Mouse (Mus musculus) limb, embryonic 14.5 days (tissue): ENCODE results near the gene Cspg4. TPM values are rescaled to one million over a fixed set of nuclear protein-coding genes. Genes with fewer than 3 reads are reported as not detected.
A peak's percentile ranks its signal among the peaks of the same experiment; 100 is the strongest.

Experiments
- ATAC-seq: fragments of 200-750 bp; cut with Nextera tagmentation; 2 replicates; pipeline ENCODE4 v1.8.0; 2017; ENCODE audit warnings: low read depth, moderate number of reproducible peaks, moderate TSS enrichment; ENCODE audit not compliant: low FRiP score
- DNase-seq: peaks from one replicate; pipeline ENCODE4 v3.0.0-alpha.2; 2015; ENCODE audit warnings: low spot score
- H3K27ac ChIP-seq: fragments of 300-500 bp; sonication (generic); replicated peaks from 2 replicates; pipeline ENCODE4 v1.5.1; 2014; ENCODE audit warnings: low read depth, mild to moderate bottlenecking, low read length, moderate library complexity, mixed read lengths
- H3K27me3 ChIP-seq: fragments of 300-500 bp; sonication (generic); 2 replicates; pipeline ENCODE4 v1.6.1; 2014; ENCODE audit warnings: low read length, mixed read lengths; ENCODE audit not compliant: control insufficient read depth, insufficient read depth
- H3K36me3 ChIP-seq: fragments of 300-500 bp; sonication (generic); 2 replicates; pipeline ENCODE4 v1.6.1; 2014; ENCODE audit warnings: mild to moderate bottlenecking, low read length, moderate library complexity, mixed read lengths; ENCODE audit not compliant: control insufficient read depth, insufficient read depth
- H3K4me1 ChIP-seq: fragments of 300-500 bp; sonication (generic); 2 replicates; pipeline ENCODE4 v1.6.1; 2014; ENCODE audit warnings: antibody characterized with exemption, low read length, mixed read lengths; ENCODE audit not compliant: control insufficient read depth, insufficient read depth
- H3K4me2 ChIP-seq: fragments of 300-500 bp; sonication (generic); replicated peaks from 2 replicates; pipeline ENCODE4 v1.6.1; 2014; ENCODE audit warnings: low read depth, mild to moderate bottlenecking, low read length, moderate library complexity; ENCODE audit not compliant: severe bottlenecking
- H3K4me3 ChIP-seq: fragments of 300-500 bp; sonication (generic); replicated peaks from 2 replicates; pipeline ENCODE4 v1.5.1; 2014; ENCODE audit warnings: low read length
- H3K9ac ChIP-seq: fragments of 300-500 bp; sonication (generic); 2 replicates; pipeline ENCODE4 v1.6.1; 2014; ENCODE audit warnings: mild to moderate bottlenecking, low read depth, low read length, moderate library complexity; ENCODE audit not compliant: severe bottlenecking
- H3K9me3 ChIP-seq: fragments of 300-500 bp; sonication (generic); 2 replicates; pipeline ENCODE4 v1.6.1; 2016; ENCODE audit warnings: low read length; ENCODE audit not compliant: control insufficient read depth
- POLR2A ChIP-seq: fragments of 200-500 bp; IDR thresholded peaks from 2 replicates; pipeline ENCODE4 v1.8.0; 2012; ENCODE audit warnings: inconsistent platforms, mild to moderate bottlenecking, moderate library complexity, borderline replicate concordance; ENCODE audit not compliant: insufficient read depth, insufficient read length; ENCODE audit errors: extremely low read depth
- WGBS: fragments of 180-500 bp; shearing (Covaris S2); extraction: QIAGEN DNeasy Blood & Tissue Kit; methylation state at CpG from one replicate; pipeline ENCODE4 v1.1.7; 2014; 5-methylcytosine and 5-hydroxymethylcytosine counted together
- polyA plus RNA-seq, 2 experiments: library from polyadenylated mRNA; depleted of rRNA in 1 of 2; stranded (reverse) in 1 of 2; unstranded in 1 of 2; fragments of >200 nt; fragmentation: Nextera tagmentation in 1 of 2; extraction: Ambion mirVana in 1 of 2; gene quantifications; 2 replicates each; pipeline versions ENCODE4 v1.2.1 to v1.2.3; 2012 to 2014

Cspg4 gene
- polyA plus RNA-seq, 2 experiments: 47.1 to 59.9 TPM

DNA sequence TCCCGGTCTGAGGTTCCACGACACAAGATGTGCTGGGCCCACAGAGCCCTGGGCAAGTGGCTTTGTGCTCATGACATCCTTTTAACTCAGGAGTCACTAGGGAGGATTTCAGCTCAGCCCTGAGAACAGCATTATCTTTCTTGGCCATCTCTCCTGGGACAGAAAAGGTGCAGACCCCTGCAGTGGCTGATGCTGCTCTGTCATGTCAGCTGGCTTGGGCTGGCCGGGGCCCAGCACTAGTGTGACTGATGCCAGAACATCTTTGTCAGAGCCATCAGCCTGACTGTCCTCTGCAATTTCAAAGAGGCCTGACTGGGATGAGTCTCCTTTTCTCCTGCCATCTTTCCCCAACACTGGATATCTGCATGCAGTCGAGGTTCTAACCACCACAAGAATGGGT is 17.4 kb downstream of the Cspg4 start:
- H3K27me3 ChIP-seq: no peaks in the 10 kb centered on the region
- DNase-seq (no peak), ATAC-seq (no peak)
- H3K4me2 ChIP-seq: no peak overlapping the region
- H3K4me3 ChIP-seq: no peak overlapping the region
- no peak for TF ChIP-seq POLR2A
- no peak overlapping the region for H3K9ac ChIP-seq
- no peaks in the 10 kb centered on the region for H3K9me3 ChIP-seq
- H3K4me1 ChIP-seq: peaks cover 39% of the 10 kb centered on the region
- 56% methylated on average over 4 of the region's 4 CpGs for WGBS
- H3K27ac ChIP-seq: peak overlapping the region; percentile 88
- H3K36me3 ChIP-seq: peaks cover 39% of the 10 kb centered on the region

DNA sequence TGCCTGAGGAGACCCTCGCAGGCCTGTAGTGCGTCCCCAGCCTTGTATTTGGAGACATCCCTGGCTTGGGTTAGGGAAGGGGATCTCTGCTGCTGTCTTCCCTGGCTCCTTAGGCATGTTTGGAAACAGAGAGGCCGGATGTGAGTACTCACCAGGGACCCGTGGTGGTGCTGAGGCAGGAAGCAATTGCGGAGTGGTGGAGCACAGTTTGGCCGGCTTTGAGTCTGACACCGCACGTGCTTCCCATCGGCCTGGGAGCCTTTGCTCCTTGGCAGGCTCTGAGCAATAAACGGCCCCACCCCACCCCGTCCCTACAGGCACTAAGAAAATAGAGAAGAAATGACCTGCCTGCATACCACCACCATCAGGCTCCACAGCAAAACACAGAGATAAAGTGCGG is 18.0 kb downstream of the Cspg4 start:
- Histone ChIP-seq H3K4me3 (no peak overlapping the region), H3K4me2 (no peak overlapping the region), H3K27ac (peak overlapping the region; percentile 88), H3K27me3 (no peaks in the 10 kb centered on the region), H3K4me1 (peaks cover 39% of the 10 kb centered on the region), H3K9me3 (no peaks in the 10 kb centered on the region), H3K9ac (no peak overlapping the region), H3K36me3 (peaks cover 45% of the 10 kb centered on the region)
- ATAC-seq: peak; percentile 10; the same call in 1 of the 2 replicates
- TF ChIP-seq POLR2A: no peak
- DNase-seq: peak; percentile 74
- WGBS: 36% methylated on average over 12 of the region's 12 CpGs

DNA sequence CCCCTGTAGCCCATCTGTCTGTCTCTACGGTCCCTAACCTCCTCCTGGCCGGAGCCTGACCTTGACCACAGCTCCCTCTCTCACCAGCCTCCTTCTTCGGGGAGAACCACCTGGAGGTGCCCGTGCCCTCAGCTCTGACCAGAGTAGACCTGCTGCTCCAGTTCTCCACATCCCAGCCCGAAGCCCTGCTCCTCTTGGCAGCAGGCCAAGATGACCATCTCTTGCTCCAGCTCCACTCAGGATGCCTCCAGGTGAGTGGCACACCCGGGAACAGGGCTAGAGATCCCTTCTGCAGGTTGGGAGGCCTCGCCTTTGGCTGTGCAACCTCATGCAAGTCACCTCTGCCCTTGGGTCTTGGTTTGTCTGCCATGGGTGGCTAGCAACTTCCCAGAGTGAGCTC is 18.6 kb downstream of the Cspg4 start:
- Histone ChIP-seq H3K27ac (no peak overlapping the region), H3K9me3 (no peaks in the 10 kb centered on the region), H3K27me3 (no peaks in the 10 kb centered on the region), H3K4me2 (no peak overlapping the region), H3K4me1 (peaks cover 39% of the 10 kb centered on the region), H3K9ac (no peak overlapping the region), H3K36me3 (peaks cover 51% of the 10 kb centered on the region), H3K4me3 (no peak overlapping the region)
- DNase-seq (no peak), ATAC-seq (no peak)
- TF ChIP-seq POLR2A: no peak
- 73% methylated on average over 7 of the region's 7 CpGs for WGBS

DNA sequence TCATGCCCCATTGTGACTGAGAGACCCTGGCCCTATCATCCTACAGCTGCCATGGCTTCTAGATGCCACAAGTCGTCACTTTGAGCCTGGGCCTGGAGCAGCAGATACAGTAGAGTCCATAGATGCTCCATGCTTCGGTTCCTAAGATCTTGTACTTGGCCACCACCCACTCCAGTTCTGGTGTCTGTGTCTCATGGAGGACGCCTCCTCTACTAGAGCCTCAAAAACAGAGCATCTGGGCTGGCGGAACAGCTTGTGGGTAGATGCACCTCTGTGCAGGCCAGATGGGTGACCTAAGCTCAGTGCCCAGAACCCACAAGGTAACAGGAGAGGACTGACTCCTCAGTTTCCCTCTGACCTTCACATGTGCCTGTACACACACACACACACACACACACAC is 19.5 kb downstream of the Cspg4 start:
- no peaks in the 10 kb centered on the region for H3K9me3 ChIP-seq
- peaks cover 34% of the 10 kb centered on the region for H3K4me1 ChIP-seq
- H3K27me3 ChIP-seq: no peaks in the 10 kb centered on the region
- no peak for ATAC-seq
- no peak overlapping the region for H3K27ac ChIP-seq
- H3K4me3 ChIP-seq: no peak overlapping the region
- H3K9ac ChIP-seq: no peak overlapping the region
- peaks cover 60% of the 10 kb centered on the region for H3K36me3 ChIP-seq
- no peak for DNase-seq
- no peak for TF ChIP-seq POLR2A
- no peak overlapping the region for H3K4me2 ChIP-seq
- whole genome bisulfite sequencing: 91% methylated on average over 4 of the region's 4 CpGs

DNA sequence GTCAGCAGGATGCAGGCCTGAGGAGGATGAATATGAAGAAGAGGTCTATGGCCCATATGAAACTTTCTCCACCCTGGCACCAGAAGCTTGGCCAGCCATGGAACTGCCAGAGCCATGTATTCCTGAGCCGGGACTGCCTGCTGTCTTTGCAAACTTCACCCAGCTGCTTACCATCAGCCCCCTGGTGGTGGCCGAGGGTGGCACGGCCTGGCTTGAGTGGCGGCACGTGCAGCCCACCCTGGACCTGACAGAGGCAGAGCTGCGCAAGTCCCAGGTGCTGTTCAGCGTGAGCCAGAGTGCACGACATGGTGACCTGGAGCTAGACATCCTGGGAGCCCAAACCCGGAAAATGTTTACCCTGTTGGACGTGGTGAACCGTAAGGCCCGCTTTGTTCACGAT is 21.3 kb downstream of the Cspg4 start:
- Histone ChIP-seq H3K36me3 (peaks cover 73% of the 10 kb centered on the region), H3K9me3 (no peaks in the 10 kb centered on the region), H3K4me2 (no peak overlapping the region), H3K27me3 (no peaks in the 10 kb centered on the region), H3K27ac (no peak overlapping the region), H3K4me3 (no peak overlapping the region), H3K4me1 (peaks cover 17% of the 10 kb centered on the region), H3K9ac (no peak overlapping the region)
- WGBS: 57% methylated on average over 13 of the region's 13 CpGs
- DNase-seq (no peak), ATAC-seq (no peak)
- no peak for TF ChIP-seq POLR2A

DNA sequence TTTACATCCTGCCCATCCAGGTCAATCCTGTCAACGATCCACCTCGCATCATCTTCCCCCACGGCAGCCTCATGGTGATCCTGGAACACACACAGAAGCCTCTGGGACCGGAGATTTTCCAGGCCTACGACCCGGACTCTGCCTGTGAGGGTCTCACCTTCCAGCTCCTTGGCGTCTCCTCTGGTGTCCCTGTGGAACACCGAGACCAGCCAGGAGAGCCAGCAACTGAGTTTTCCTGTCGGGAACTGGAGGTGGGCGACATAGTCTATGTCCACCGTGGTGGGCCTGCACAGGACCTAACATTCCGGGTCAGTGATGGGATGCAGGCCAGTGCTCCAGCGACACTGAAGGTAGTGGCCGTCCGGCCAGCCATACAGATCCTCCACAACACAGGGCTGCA is 21.8 kb downstream of the Cspg4 start:
- H3K4me3 ChIP-seq: no peak overlapping the region
- no peaks in the 10 kb centered on the region for H3K9me3 ChIP-seq
- TF ChIP-seq POLR2A: no peak
- H3K9ac ChIP-seq: no peak overlapping the region
- H3K4me2 ChIP-seq: no peak overlapping the region
- ATAC-seq: no peak
- DNase-seq: no peak
- H3K27me3 ChIP-seq: no peaks in the 10 kb centered on the region
- H3K4me1 ChIP-seq: peaks cover 17% of the 10 kb centered on the region
- WGBS: 91% methylated on average over 14 of the region's 15 CpGs
- peaks cover 75% of the 10 kb centered on the region for H3K36me3 ChIP-seq
- H3K27ac ChIP-seq: no peak overlapping the region
